ENCODE assay signal across 10 mouse cellular contexts in the genomic region with DNA sequence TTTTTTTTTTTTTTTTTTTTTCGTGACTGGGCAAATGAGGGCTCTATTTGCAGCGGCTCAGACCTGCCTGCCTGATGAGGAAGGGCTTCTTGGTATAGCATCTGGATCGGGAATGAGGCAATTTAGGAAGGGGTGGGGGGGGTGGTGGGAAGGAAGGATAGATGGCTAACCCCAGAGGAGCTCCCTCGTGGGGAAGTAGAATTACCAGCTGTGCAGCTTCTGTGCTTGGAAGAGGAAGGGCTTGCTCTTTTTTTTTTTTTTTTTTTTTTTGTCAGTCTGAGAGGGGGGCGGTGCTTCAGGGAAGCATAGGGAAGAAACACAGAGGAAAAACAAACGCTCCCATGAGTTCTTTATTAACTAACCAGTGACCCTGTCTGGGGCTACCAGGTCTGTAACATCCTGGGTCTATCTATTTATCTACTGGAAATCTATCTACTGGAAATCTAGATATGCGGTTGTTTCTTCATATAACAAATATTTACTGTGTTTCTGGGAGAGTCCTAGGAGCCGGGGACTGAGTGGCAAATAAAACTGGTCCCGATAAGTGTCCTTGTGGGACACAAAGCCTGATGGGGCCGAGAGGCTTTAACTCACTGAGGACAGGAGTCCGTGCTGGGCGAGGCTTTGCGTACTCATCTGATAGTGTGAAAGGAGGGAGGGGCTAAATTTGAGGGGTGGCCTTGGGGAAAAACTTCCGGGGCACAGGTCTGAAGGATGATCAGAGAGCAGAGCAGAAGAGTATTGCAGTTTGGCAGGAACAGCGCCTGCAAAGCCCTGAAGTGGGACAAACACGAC. TPM values are rescaled to one million over a fixed set of nuclear protein-coding genes. Genes with fewer than 3 reads are reported as not detected.
DNase-seq lines count a peak whose midpoint lies in the region; ATAC-seq lines count a peak whose summit lies in the region.
"Had no signal": no experiment of that assay in that cellular context is flagged by ENCODE, and none has a peak within 500 bp of the region (broad histone marks: within the 10 kb centered on the region; RNA-seq: fewer than 3 reads in every experiment).

No protein-coding gene starts in this region.

- no peak for DNase-seq in kidney, adult 9 months
- DNase-seq in embryo, embryonic 10.5 days (ENCODE audit: low spot score), result peak; percentile 41
- DNase-seq in liver, embryonic 11.5 days (ENCODE audit: low spot score), result no peak
- DNase-seq in natural killer cell, adult 2 months (ENCODE audit: low spot score in 2 of 2), result no peak
- DNase-seq in thymus, postnatal 4 days, result no peak
- DNase-seq in retina, postnatal 1 day, result no peak
- DNase-seq: cerebellum, adult 18-20 months; right cerebral cortex, postnatal 25 days had no signal

- H3K36me3 ChIP-seq in kidney, embryonic 14.5 days (ENCODE audit: control insufficient read depth, insufficient read depth, low read length), result no peaks in the 10 kb centered on the region
- no peaks in the 10 kb centered on the region for H3K36me3 ChIP-seq in liver, embryonic 11.5 days (ENCODE audit: control insufficient read depth, insufficient read depth, low read length)
- H3K36me3 ChIP-seq in neural tube, embryonic 13.5 days, result no peaks in the 10 kb centered on the region

- 28% methylated on average over 16 of the region's 16 CpGs for WGBS in kidney, embryonic 14.5 days
- WGBS in liver, embryonic 11.5 days, result 41% methylated on average over 16 of the region's 16 CpGs
- WGBS in neural tube, embryonic 13.5 days, result 37% methylated on average over 16 of the region's 16 CpGs

- H3K4me3 ChIP-seq in kidney, embryonic 14.5 days (ENCODE audit: low read length), result no peak overlapping the region
- H3K4me3 ChIP-seq in liver, embryonic 11.5 days (ENCODE audit: low read depth, low read length), result no peak overlapping the region
- H3K4me3 ChIP-seq in neural tube, embryonic 13.5 days, result no peak overlapping the region

- H3K4me1 ChIP-seq in kidney, embryonic 14.5 days (ENCODE audit: control insufficient read depth, insufficient read depth, low read length), result peaks cover 5% of the 10 kb centered on the region; the same call in 1 of the 2 replicates
- peaks cover 2% of the 10 kb centered on the region; the same call in 1 of the 2 replicates for H3K4me1 ChIP-seq in liver, embryonic 11.5 days (replicated peaks; ENCODE audit: control insufficient read depth, insufficient read depth, low read length)
- H3K4me1 ChIP-seq in neural tube, embryonic 13.5 days (replicated peaks), result peaks cover 26% of the 10 kb centered on the region

- H3K9ac ChIP-seq in kidney, embryonic 14.5 days (ENCODE audit: low read depth, low read length), result no peak overlapping the region
- H3K9ac ChIP-seq in liver, embryonic 11.5 days (ENCODE audit: low read depth, low read length), result no peak overlapping the region
- H3K9ac ChIP-seq in neural tube, embryonic 13.5 days, result no peak overlapping the region

- no peaks in the 10 kb centered on the region for H3K9me3 ChIP-seq in kidney, embryonic 14.5 days (ENCODE audit: control insufficient read depth, low read length)
- H3K9me3 ChIP-seq in liver, embryonic 11.5 days (ENCODE audit: control insufficient read depth, low read length), result no peaks in the 10 kb centered on the region
- no peaks in the 10 kb centered on the region for H3K9me3 ChIP-seq in neural tube, embryonic 13.5 days

- peak; percentile 68 for ATAC-seq in kidney, embryonic 14.5 days (ENCODE audit: low FRiP score, low TSS enrichment)
- no peak for ATAC-seq in liver, embryonic 11.5 days (replicated peaks; ENCODE audit: low FRiP score)
- no peak for ATAC-seq in neural tube, embryonic 13.5 days (ENCODE audit: low read depth)

- no peak overlapping the region for H3K27ac ChIP-seq in kidney, embryonic 14.5 days (ENCODE audit: low read depth, low read length)
- no peak overlapping the region for H3K27ac ChIP-seq in liver, embryonic 11.5 days (ENCODE audit: low read depth, low read length)
- no peak overlapping the region for H3K27ac ChIP-seq in neural tube, embryonic 13.5 days (replicated peaks)

- peak overlapping the region; percentile 29; the same call in 1 of the 2 replicates for H3K4me2 ChIP-seq in kidney, embryonic 14.5 days (replicated peaks; ENCODE audit: low read depth, low read length)
- peak overlapping the region; percentile 5; the same call in 1 of the 2 replicates for H3K4me2 ChIP-seq in liver, embryonic 11.5 days
- H3K4me2 ChIP-seq in neural tube, embryonic 13.5 days, result peak overlapping the region; percentile 22

- no peaks in the 10 kb centered on the region for H3K27me3 ChIP-seq in kidney, embryonic 14.5 days (ENCODE audit: control insufficient read depth, insufficient read depth, low read length)
- H3K27me3 ChIP-seq in liver, embryonic 11.5 days (replicated peaks; ENCODE audit: control insufficient read depth, insufficient read depth, low read length), result no peaks in the 10 kb centered on the region
- no peaks in the 10 kb centered on the region for H3K27me3 ChIP-seq in neural tube, embryonic 13.5 days

RNA-seq across cellular contexts. Expression of a gene that starts 2.0 kb away (rescaled TPM):
- not detected in 2 replicates for polyA plus RNA-seq in kidney, embryonic 14.5 days (2014; fragmentation: Nextera tagmentation; extraction: Ambion mirVana)
- polyA plus RNA-seq in liver, embryonic 11.5 days (2014; fragmentation: Nextera tagmentation; extraction: Ambion mirVana), result not detected in 2 replicates
- 0.29 TPM in 1 of 2 replicates, not detected in the other for polyA plus RNA-seq in neural tube, embryonic 13.5 days (2015; fragmentation: Nextera tagmentation; extraction: Ambion mirVana)

RNA-seq across cellular contexts. Expression of a gene that starts 45.4 kb away (rescaled TPM):
- polyA plus RNA-seq in kidney, embryonic 14.5 days (2014; fragmentation: Nextera tagmentation; extraction: Ambion mirVana), result 52.3 and 94.7 TPM in 2 replicates
- 49.5 and 51.4 TPM in 2 replicates for polyA plus RNA-seq in liver, embryonic 11.5 days (2014; fragmentation: Nextera tagmentation; extraction: Ambion mirVana)
- polyA plus RNA-seq in neural tube, embryonic 13.5 days (2015; fragmentation: Nextera tagmentation; extraction: Ambion mirVana), result 95.5 and 99.2 TPM in 2 replicates
